Comparison of ENCODE assay signal across 31 mouse cellular contexts in genomic region chr11:58135296-58135695, GRCm38 (mm10). TPM values are rescaled to one million over a fixed set of nuclear protein-coding genes. Genes with fewer than 3 reads are reported as not detected.
DNase-seq lines count a peak whose midpoint lies in the region; ATAC-seq and TF ChIP-seq lines count a peak whose summit lies in the region.
"Had no signal": no experiment of that assay in that cellular context is flagged by ENCODE, and none has a peak within 500 bp of the region (broad histone marks: within the 10 kb centered on the region; RNA-seq: fewer than 3 reads in every experiment).

No protein-coding gene starts in this region.

- no peaks in the 10 kb centered on the region for H3K4me1 ChIP-seq in lung, postnatal 0 days (ENCODE audit: insufficient read depth, low read depth, low read length)
- peaks cover 41% of the 10 kb centered on the region for H3K4me1 ChIP-seq in thymus, adult 2 months (replicated peaks; ENCODE audit: control insufficient read depth, insufficient read depth, low read length)
- H3K4me1 ChIP-seq in bone marrow, adult 2 months (ENCODE audit: control insufficient read depth, insufficient read depth, low read length): no peaks in the 10 kb centered on the region; the same call in 1 of the 2 replicates
- H3K4me1 ChIP-seq: embryonic facial prominence, embryonic 12.5 days; embryonic facial prominence, embryonic 15.5 days; heart, embryonic 13.5 days; hindbrain, embryonic 15.5 days had no signal

- no peak for TF ChIP-seq POLR2A in thymus, adult 2 months (IDR thresholded peaks at IDR 0.05; ENCODE audit: control insufficient read depth, extremely low read depth, insufficient read depth, low read length, poor library complexity)
- TF ChIP-seq POLR2A in bone marrow, adult 2 months (IDR thresholded peaks at IDR 0.05; ENCODE audit: borderline replicate concordance, control insufficient read depth, low read depth, low read length): no peak

- peak; percentile 55 for DNase-seq in lung, postnatal 0 days (ENCODE audit: low spot score)
- DNase-seq in lung, adult 18-20 months: no peak
- peak; percentile 11 for DNase-seq in thymus, adult 2 months
- DNase-seq in thymus, adult 18-20 months: no peak
- DNase-seq: adrenal gland, postnatal 10 days; adrenal gland, postnatal 36 days; cerebellum, adult 11 months; cerebellum, adult 2 months; cerebellum, adult 9-11 months; cerebellum, postnatal 25 days; forebrain, postnatal 0 days; gastrocnemius, adult 2 months; gastrocnemius, postnatal 14 days; heart, adult 18-20 months; heart, postnatal 14 days; heart, postnatal 4 days had no signal

- H3K27me3 ChIP-seq in lung, postnatal 0 days (replicated peaks; ENCODE audit: insufficient read depth, low read length): no peaks in the 10 kb centered on the region
- no peaks in the 10 kb centered on the region for H3K27me3 ChIP-seq in thymus, adult 2 months (ENCODE audit: control insufficient read depth, insufficient read depth, low read length)
- H3K27me3 ChIP-seq: embryonic facial prominence, embryonic 12.5 days; embryonic facial prominence, embryonic 15.5 days; heart, embryonic 13.5 days; hindbrain, embryonic 15.5 days had no signal

- peak; percentile 57 for ATAC-seq in lung, postnatal 0 days
- peak; percentile 29; the same call in 1 of the 2 replicates for ATAC-seq in megakaryocyte progenitor cell, adult 5-6 weeks (replicated peaks; ENCODE audit: poor library complexity)
- ATAC-seq in megakaryocyte-erythroid progenitor cell, adult 5-6 weeks (replicated peaks; ENCODE audit: low FRiP score, low TSS enrichment, poor library complexity, severe bottlenecking): no peak
- ATAC-seq: activated CD4-positive, CD25-positive, alpha-beta regulatory T cell, adult 4 months; forebrain, embryonic 14.5 days; forebrain, postnatal 0 days had no signal

- no peak overlapping the region for H3K4me2 ChIP-seq in lung, postnatal 0 days (replicated peaks; ENCODE audit: low read depth, low read length)
- H3K4me2 ChIP-seq: embryonic facial prominence, embryonic 12.5 days; embryonic facial prominence, embryonic 15.5 days; heart, embryonic 13.5 days; hindbrain, embryonic 15.5 days had no signal

- no peak overlapping the region for H3K27ac ChIP-seq in lung, postnatal 0 days (ENCODE audit: low read length)
- H3K27ac ChIP-seq in thymus, adult 2 months (ENCODE audit: control insufficient read depth, insufficient read depth, low read length): peak overlapping the region; percentile 57; the same call in 1 of the 2 replicates
- peak overlapping the region; percentile 63; the same call in 1 of the 2 replicates for H3K27ac ChIP-seq in bone marrow, adult 2 months (ENCODE audit: control insufficient read depth, insufficient read depth, low read depth, low read length, poor library complexity)
- H3K27ac ChIP-seq: embryonic facial prominence, embryonic 12.5 days; embryonic facial prominence, embryonic 15.5 days; heart, embryonic 13.5 days; hindbrain, embryonic 15.5 days had no signal

- TF ChIP-seq EP300 in lung, postnatal 0 days (IDR thresholded peaks at IDR 0.05): peak; percentile 22; the same call in 1 of the 2 replicates

- no peak overlapping the region for H3K4me3 ChIP-seq in lung, postnatal 0 days (ENCODE audit: low read depth, low read length)
- no peak overlapping the region for H3K4me3 ChIP-seq in thymus, adult 2 months (ENCODE audit: control insufficient read depth, insufficient read depth, low read length)
- no peak overlapping the region for H3K4me3 ChIP-seq in bone marrow, adult 2 months (replicated peaks; ENCODE audit: control insufficient read depth, low read depth, low read length)
- H3K4me3 ChIP-seq: embryonic facial prominence, embryonic 12.5 days; embryonic facial prominence, embryonic 15.5 days; gastrocnemius, adult 2 months; heart, embryonic 13.5 days; hindbrain, embryonic 15.5 days had no signal

- no peaks in the 10 kb centered on the region for H3K9me3 ChIP-seq in lung, postnatal 0 days (ENCODE audit: low read length)
- H3K9me3 ChIP-seq: embryonic facial prominence, embryonic 12.5 days; embryonic facial prominence, embryonic 15.5 days; heart, embryonic 13.5 days; hindbrain, embryonic 15.5 days had no signal

- no peak for TF ChIP-seq CTCF in lung, postnatal 0 days (IDR thresholded peaks at IDR 0.05)
- TF ChIP-seq CTCF in thymus, adult 2 months (IDR thresholded peaks at IDR 0.05; ENCODE audit: borderline replicate concordance, control insufficient read depth, extremely low read depth, insufficient read depth, low read length, poor library complexity): no peak
- TF ChIP-seq CTCF in bone marrow, adult 2 months (IDR thresholded peaks at IDR 0.05; ENCODE audit: control insufficient read depth, insufficient read depth, low read length): no peak

- no peak overlapping the region for H3K9ac ChIP-seq in lung, postnatal 0 days (replicated peaks; ENCODE audit: low read depth)
- H3K9ac ChIP-seq: embryonic facial prominence, embryonic 12.5 days; embryonic facial prominence, embryonic 15.5 days; forebrain, postnatal 0 days; heart, embryonic 13.5 days; hindbrain, embryonic 15.5 days had no signal

- H3K36me3 ChIP-seq in lung, postnatal 0 days (ENCODE audit: insufficient read depth, low read length): peaks cover 24% of the 10 kb centered on the region; the same call in 1 of the 2 replicates
- H3K36me3 ChIP-seq in thymus, adult 2 months (ENCODE audit: control insufficient read depth, insufficient read depth, low read length): peaks cover 36% of the 10 kb centered on the region

RNA-seq across cellular contexts. Expression of gene Cnot8, which starts 31.3 kb away (rescaled TPM):
- polyA plus RNA-seq in lung, postnatal 0 days (2015; fragmentation: Nextera tagmentation; extraction: Ambion mirVana): 71.2 and 71.8 TPM in 2 replicates
- polyA plus RNA-seq in thymus, adult 2 months (2012; rRNA removed): 158 and 192 TPM in 2 replicates
- 23.3 and 34.5 TPM in 2 replicates for polyA plus RNA-seq in bone marrow, adult 2 months (2011; ENCODE audit: insufficient read depth, insufficient read length, low replicate concordance, missing spikeins)
- 68.2 and 73.9 TPM in 2 replicates for total RNA-seq in megakaryocyte progenitor cell, adult 5-6 weeks (2015)
- 113 and 114 TPM in 2 replicates for total RNA-seq in megakaryocyte progenitor cell, adult 5-6 weeks (2017)
- total RNA-seq in megakaryocyte-erythroid progenitor cell, adult 5-6 weeks (2014; fragmentation: Nextera tagmentation): 37.4 and 40.1 TPM in 2 replicates
- total RNA-seq in megakaryocyte-erythroid progenitor cell, adult 5-6 weeks (2017): 65.7 and 85.1 TPM in 2 replicates

RNA-seq across cellular contexts. Expression of gene Gemin5, which starts 33.0 kb away (rescaled TPM):
- polyA plus RNA-seq in lung, postnatal 0 days (2015; fragmentation: Nextera tagmentation; extraction: Ambion mirVana): 4.3 and 6.2 TPM in 2 replicates
- 20.4 and 21.8 TPM in 2 replicates for polyA plus RNA-seq in thymus, adult 2 months (2012; rRNA removed)
- polyA plus RNA-seq in bone marrow, adult 2 months (2011; ENCODE audit: insufficient read depth, insufficient read length, low replicate concordance, missing spikeins): 4.7 and 9.0 TPM in 2 replicates
- total RNA-seq in megakaryocyte progenitor cell, adult 5-6 weeks (2015): 18.8 and 19.4 TPM in 2 replicates
- 27.5 and 30.8 TPM in 2 replicates for total RNA-seq in megakaryocyte progenitor cell, adult 5-6 weeks (2017)
- total RNA-seq in megakaryocyte-erythroid progenitor cell, adult 5-6 weeks (2014; fragmentation: Nextera tagmentation): 43.2 and 51.7 TPM in 2 replicates
- 43.4 and 57.0 TPM in 2 replicates for total RNA-seq in megakaryocyte-erythroid progenitor cell, adult 5-6 weeks (2017)

RNA-seq across cellular contexts. Expression of gene Mrpl22, which starts 36.2 kb away (rescaled TPM):
- 75.1 and 81.7 TPM in 2 replicates for polyA plus RNA-seq in lung, postnatal 0 days (2015; fragmentation: Nextera tagmentation; extraction: Ambion mirVana)
- polyA plus RNA-seq in thymus, adult 2 months (2012; rRNA removed): 41.3 and 42.0 TPM in 2 replicates
- polyA plus RNA-seq in bone marrow, adult 2 months (2011; ENCODE audit: insufficient read depth, insufficient read length, low replicate concordance, missing spikeins): 22.8 and 28.3 TPM in 2 replicates
- 76.5 and 83.3 TPM in 2 replicates for total RNA-seq in megakaryocyte progenitor cell, adult 5-6 weeks (2015)
- total RNA-seq in megakaryocyte progenitor cell, adult 5-6 weeks (2017): 52.2 and 52.3 TPM in 2 replicates
- total RNA-seq in megakaryocyte-erythroid progenitor cell, adult 5-6 weeks (2014; fragmentation: Nextera tagmentation): 75.6 and 84.9 TPM in 2 replicates
- 49.6 and 76.6 TPM in 2 replicates for total RNA-seq in megakaryocyte-erythroid progenitor cell, adult 5-6 weeks (2017)

RNA-seq across cellular contexts. Expression of gene Gm12248, which starts 42.4 kb away (rescaled TPM):
- 0.14 and 0.17 TPM in 2 replicates for polyA plus RNA-seq in lung, postnatal 0 days (2015; fragmentation: Nextera tagmentation; extraction: Ambion mirVana)
- polyA plus RNA-seq in thymus, adult 2 months (2012; rRNA removed): 0.32 and 0.59 TPM in 2 replicates
- not detected in 2 replicates for polyA plus RNA-seq in bone marrow, adult 2 months (2011; ENCODE audit: insufficient read depth, insufficient read length, low replicate concordance, missing spikeins)
- not detected in 2 replicates for total RNA-seq in megakaryocyte progenitor cell, adult 5-6 weeks (2015)
- not detected in 2 replicates for total RNA-seq in megakaryocyte progenitor cell, adult 5-6 weeks (2017)
- total RNA-seq in megakaryocyte-erythroid progenitor cell, adult 5-6 weeks (2014; fragmentation: Nextera tagmentation): not detected in 2 replicates
- not detected in 2 replicates for total RNA-seq in megakaryocyte-erythroid progenitor cell, adult 5-6 weeks (2017)
- total RNA-seq: adrenal gland, postnatal 10 days; common myeloid progenitor, adult 5-6 weeks; forebrain, postnatal 0 days; gastrocnemius, adult 2 months; gastrocnemius, postnatal 14 days; gastrocnemius, postnatal 4 days; heart, adult 18-20 months; heart, postnatal 14 days; heart, postnatal 4 days had no signal
- polyA plus RNA-seq: cerebellum, adult 2 months; embryonic facial prominence, embryonic 12.5 days; embryonic facial prominence, embryonic 15.5 days; forebrain, embryonic 11.5 days; forebrain, embryonic 14.5 days; forebrain, postnatal 0 days; frontal cortex, adult 2 months; heart, embryonic 13.5 days; heart, embryonic 16.5 days; hindbrain, embryonic 11.5 days had no signal

Comparison
In these comparisons a context has a peak if more than half of its experiments do, and no peak if none do; other contexts are left out.
1. DNase-seq: peak in lung, postnatal 0 days (single experiment) and thymus, adult 2 months (single experiment); none in lung, adult 18-20 months (0 of 2) and thymus, adult 18-20 months (0 of 2).